Mouse (Mus musculus): ENCODE data around the gene Tnfrsf13b. TPM values are rescaled to one million over a fixed set of nuclear protein-coding genes. Genes with fewer than 3 reads are reported as not detected.

Tnfrsf13b gene
- polyA plus RNA-seq, 1 experiment from 2014 or later: 1.8 TPM

DNA sequence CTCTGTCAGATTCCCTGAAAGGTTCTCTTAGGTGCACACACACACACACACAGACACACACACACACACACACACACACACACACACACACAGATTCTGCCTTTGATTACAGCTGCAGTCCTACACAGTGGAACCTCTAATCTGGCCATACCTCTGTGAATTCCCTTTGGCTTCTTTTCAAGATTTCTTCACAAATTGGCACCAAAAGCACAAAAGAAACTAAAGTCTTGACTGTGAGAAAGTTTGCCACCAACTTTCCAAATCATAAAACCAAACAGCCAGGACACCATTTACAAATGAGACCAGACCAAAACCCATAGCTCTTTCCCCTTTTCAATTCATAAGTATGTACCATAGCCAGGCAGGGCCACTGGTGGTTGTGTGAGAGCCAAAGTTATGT, 71.4 kb downstream of the Tnfrsf13b start:
- Histone ChIP-seq H3K36me3 (no peaks in the 10 kb centered on the region), H3K4me2 (no peak overlapping the region), H3K4me1 (replicated peaks) (no peaks in the 10 kb centered on the region), H3K27ac (no peak overlapping the region), H3K27me3 (peaks cover 13% of the 10 kb centered on the region), H3K9me3 (replicated peaks) (no peaks in the 10 kb centered on the region), H3K9ac (no peak overlapping the region), H3K4me3 (no peak overlapping the region)
- no peak for ATAC-seq (replicated peaks; ENCODE audit: insufficient number of reproducible peaks, insufficient read depth, low FRiP score, low read depth)

Other genes with a start within 250 kb of the Tnfrsf13b start
- 52.1 and 63.2 TPM in 2 replicates for gene Tmem11, start 247.5 kb upstream of the Tnfrsf13b start, polyA plus RNA-seq (2015; fragmentation: Nextera tagmentation; extraction: Ambion mirVana)
- 11.9 and 22.3 TPM in 2 replicates for gene Natd1, start 212.0 kb upstream of the Tnfrsf13b start, polyA plus RNA-seq (2015; fragmentation: Nextera tagmentation; extraction: Ambion mirVana)
- gene Map2k3, start 194.7 kb upstream of the Tnfrsf13b start, polyA plus RNA-seq (2015; fragmentation: Nextera tagmentation; extraction: Ambion mirVana): 53.3 and 76.0 TPM in 2 replicates
- 5.5 TPM in 2 replicates for gene Kcnj12, start 104.2 kb upstream of the Tnfrsf13b start, polyA plus RNA-seq (2015; fragmentation: Nextera tagmentation; extraction: Ambion mirVana)
- 60.7 and 79.1 TPM in 2 replicates for gene Usp22, start 48.3 kb downstream of the Tnfrsf13b start, polyA plus RNA-seq (2015; fragmentation: Nextera tagmentation; extraction: Ambion mirVana)
- gene Aldh3a1, start 80.8 kb downstream of the Tnfrsf13b start, polyA plus RNA-seq (2015; fragmentation: Nextera tagmentation; extraction: Ambion mirVana): 0.25 and 0.42 TPM in 2 replicates
- gene Aldh3a2, start 140.7 kb downstream of the Tnfrsf13b start, polyA plus RNA-seq (2015; fragmentation: Nextera tagmentation; extraction: Ambion mirVana): 29.4 and 34.9 TPM in 2 replicates
- gene Slc47a2, start 216.1 kb downstream of the Tnfrsf13b start, polyA plus RNA-seq (2015; fragmentation: Nextera tagmentation; extraction: Ambion mirVana): 0.10 and 0.19 TPM in 2 replicates